Comparison of ENCODE assay signal across 7 mouse cellular contexts in the genomic region with DNA sequence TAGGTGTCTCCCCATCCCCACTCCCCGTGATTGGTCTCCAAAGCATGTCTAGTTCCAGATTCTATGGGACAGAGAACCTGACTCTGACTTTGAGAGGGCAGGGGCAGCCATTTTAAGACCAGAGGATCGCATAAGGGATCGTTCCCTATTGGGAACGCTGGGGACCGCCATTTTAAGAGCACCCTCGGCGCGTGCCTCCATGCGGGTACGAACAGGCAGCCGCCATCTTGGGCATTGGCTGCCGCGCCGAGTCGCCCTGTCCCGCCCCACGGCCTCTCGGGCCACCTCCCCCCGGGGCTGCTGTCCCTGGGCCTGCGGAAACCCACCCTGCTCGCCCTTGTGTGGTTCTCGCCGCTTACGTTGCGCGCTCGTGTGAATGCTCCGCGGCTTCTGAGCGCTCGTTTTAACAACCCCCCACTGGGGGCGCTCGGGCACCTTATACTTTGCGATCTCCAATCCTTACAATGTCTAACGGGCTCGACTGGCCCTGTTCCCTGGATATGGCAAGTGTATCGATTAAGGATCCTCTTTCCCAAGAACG. TPM values are rescaled to one million over a fixed set of nuclear protein-coding genes. Genes with fewer than 3 reads are reported as not detected.
DNase-seq lines count a peak whose midpoint lies in the region; ATAC-seq and TF ChIP-seq lines count a peak whose summit lies in the region.

A gene (plus strand): TSS at position 217 of the 541 bp plus-strand sequence.

- peak; percentile 57 for TF ChIP-seq POLR2A in embryonic fibroblast, embryonic 13.5 days (IDR thresholded peaks at IDR 0.05; ENCODE audit: low read depth, low read length)
- 0 out of 2 replicates have a peak, but pooled peaks have one; percentile 49 for TF ChIP-seq POLR2A in limb, embryonic 14.5 days (IDR thresholded peaks at IDR 0.05; ENCODE audit: borderline replicate concordance, extremely low read depth, insufficient read depth, insufficient read length)
- peak; percentile 23; the same call in 1 of the 2 replicates for TF ChIP-seq POLR2A in spleen, adult 2 months (IDR thresholded peaks at IDR 0.05; ENCODE audit: low read depth, low read length)

- 2% methylated on average over 38 of the region's 38 CpGs for WGBS in kidney, embryonic 14.5 days
- under 1% methylated on average over 31 of the region's 38 CpGs for WGBS in limb, embryonic 14.5 days
- WGBS in midbrain, embryonic 16.5 days: under 1% methylated on average over 35 of the region's 38 CpGs
- 2% methylated on average over 38 of the region's 38 CpGs for WGBS in spleen, adult 2 months

- no peaks in the 10 kb centered on the region for H3K4me1 ChIP-seq in embryonic fibroblast, embryonic 13.5 days (ENCODE audit: control insufficient read depth, insufficient read depth, low read length)
- H3K4me1 ChIP-seq in kidney, embryonic 14.5 days (ENCODE audit: control insufficient read depth, insufficient read depth, low read length): peaks cover 25% of the 10 kb centered on the region; the same call in 1 of the 2 replicates
- H3K4me1 ChIP-seq in limb, embryonic 14.5 days (ENCODE audit: control insufficient read depth, insufficient read depth, low read length): peaks cover 25% of the 10 kb centered on the region
- peaks cover 11% of the 10 kb centered on the region for H3K4me1 ChIP-seq in midbrain, embryonic 16.5 days (ENCODE audit: control insufficient read depth, insufficient read depth, low read length)
- peaks cover 10% of the 10 kb centered on the region; the same call in 1 of the 2 replicates for H3K4me1 ChIP-seq in spleen, adult 2 months (ENCODE audit: control insufficient read depth, insufficient read depth, insufficient read length)

- peak within 1 kb of the TSS; percentile 52 for H3K27ac ChIP-seq in embryonic fibroblast, embryonic 13.5 days (ENCODE audit: insufficient read depth, low read length)
- H3K27ac ChIP-seq in kidney, embryonic 14.5 days (ENCODE audit: low read depth, low read length): peak within 1 kb of the TSS; percentile 98
- H3K27ac ChIP-seq in limb, embryonic 14.5 days (replicated peaks; ENCODE audit: low read depth, low read length): peak within 1 kb of the TSS; percentile 97
- peak within 1 kb of the TSS; percentile 95 for H3K27ac ChIP-seq in midbrain, embryonic 16.5 days (ENCODE audit: low read length)
- H3K27ac ChIP-seq in spleen, adult 2 months (ENCODE audit: insufficient read depth, low read length): peak within 1 kb of the TSS; percentile 89

- peak within 1 kb of the TSS; percentile 30 for H3K4me3 ChIP-seq in embryonic fibroblast, embryonic 13.5 days (ENCODE audit: insufficient read depth, low read length)
- H3K4me3 ChIP-seq in kidney, embryonic 14.5 days (ENCODE audit: low read length): peak within 1 kb of the TSS; percentile 54
- peak within 1 kb of the TSS; percentile 51 for H3K4me3 ChIP-seq in limb, embryonic 14.5 days (replicated peaks; ENCODE audit: low read length)
- H3K4me3 ChIP-seq in midbrain, embryonic 16.5 days (ENCODE audit: low read depth, low read length): peak within 1 kb of the TSS; percentile 67
- peak within 1 kb of the TSS; percentile 69 for H3K4me3 ChIP-seq in spleen, adult 2 months (ENCODE audit: extremely low read depth, insufficient read depth, insufficient read length)

- H3K36me3 ChIP-seq in kidney, embryonic 14.5 days (ENCODE audit: control insufficient read depth, insufficient read depth, low read length): peaks cover 41% of the 10 kb centered on the region
- H3K36me3 ChIP-seq in limb, embryonic 14.5 days (ENCODE audit: control insufficient read depth, insufficient read depth, low read length): peaks cover 35% of the 10 kb centered on the region
- peaks cover 18% of the 10 kb centered on the region for H3K36me3 ChIP-seq in midbrain, embryonic 16.5 days (ENCODE audit: control insufficient read depth, insufficient read depth, low read length)
- peaks cover 15% of the 10 kb centered on the region for H3K36me3 ChIP-seq in spleen, adult 2 months (ENCODE audit: control insufficient read depth, insufficient read depth, low read length)

- ATAC-seq in kidney, embryonic 14.5 days (ENCODE audit: low FRiP score, low TSS enrichment): peak; percentile 84
- ATAC-seq in limb, embryonic 14.5 days (ENCODE audit: low FRiP score, low read depth): peak; percentile 87
- ATAC-seq in midbrain, embryonic 16.5 days: peak; percentile 52

- no peaks in the 10 kb centered on the region for H3K27me3 ChIP-seq in kidney, embryonic 14.5 days (ENCODE audit: control insufficient read depth, insufficient read depth, low read length)
- no peaks in the 10 kb centered on the region for H3K27me3 ChIP-seq in limb, embryonic 14.5 days (ENCODE audit: control insufficient read depth, insufficient read depth, low read length)
- H3K27me3 ChIP-seq in midbrain, embryonic 16.5 days (ENCODE audit: control insufficient read depth, insufficient read depth, low read depth, low read length): no peaks in the 10 kb centered on the region
- no peaks in the 10 kb centered on the region for H3K27me3 ChIP-seq in spleen, adult 2 months (ENCODE audit: control insufficient read depth, insufficient read depth, low read length)

- H3K9me3 ChIP-seq in kidney, embryonic 14.5 days (ENCODE audit: control insufficient read depth, low read length): no peaks in the 10 kb centered on the region
- H3K9me3 ChIP-seq in limb, embryonic 14.5 days (ENCODE audit: control insufficient read depth, low read length): no peaks in the 10 kb centered on the region
- H3K9me3 ChIP-seq in midbrain, embryonic 16.5 days (replicated peaks; ENCODE audit: control insufficient read depth, low read length, poor library complexity, severe bottlenecking): no peaks in the 10 kb centered on the region

- H3K4me2 ChIP-seq in kidney, embryonic 14.5 days (replicated peaks; ENCODE audit: low read depth, low read length): peak within 1 kb of the TSS; percentile 77
- H3K4me2 ChIP-seq in limb, embryonic 14.5 days (replicated peaks; ENCODE audit: low read depth, low read length, severe bottlenecking): peak within 1 kb of the TSS; percentile 76
- H3K4me2 ChIP-seq in midbrain, embryonic 16.5 days (ENCODE audit: low read length): peak within 1 kb of the TSS; percentile 87

- peak within 1 kb of the TSS; percentile 78 for H3K9ac ChIP-seq in kidney, embryonic 14.5 days (ENCODE audit: low read depth, low read length)
- peak within 1 kb of the TSS; percentile 77 for H3K9ac ChIP-seq in limb, embryonic 14.5 days (ENCODE audit: low read depth, low read length, severe bottlenecking)
- peak within 1 kb of the TSS; percentile 92 for H3K9ac ChIP-seq in midbrain, embryonic 16.5 days (ENCODE audit: low read depth, low read length)

- DNase-seq in brain, adult 2 months (ENCODE audit: low read depth, low spot score): peak; percentile 92
- DNase-seq in heart, adult 9 months (ENCODE audit: low spot score in 2 of 2): peak; percentile 83 to 86
- DNase-seq in limb, embryonic 14.5 days (ENCODE audit: low spot score): peak; percentile 85
- DNase-seq in spleen, adult 2 months (ENCODE audit: low read depth in 1 of 2, low spot score in 2 of 2): peak; percentile 69 to 74

- no peak for TF ChIP-seq CTCF in embryonic fibroblast, embryonic 13.5 days (IDR thresholded peaks at IDR 0.05; ENCODE audit: borderline replicate concordance, insufficient read depth, low read length)
- TF ChIP-seq CTCF in spleen, adult 2 months (IDR thresholded peaks at IDR 0.05; ENCODE audit: extremely low read depth, insufficient read depth, insufficient read length, insufficient replicate concordance): peak; percentile 13; the same call in 1 of the 2 replicates

RNA-seq across cellular contexts. Expression of the gene that starts here (rescaled TPM):
- polyA plus RNA-seq in embryonic fibroblast, embryonic 13.5 days (2011; ENCODE audit: insufficient read length, low read depth, missing spikeins): 41.2 and 50.0 TPM in 2 replicates
- 40.2 and 42.2 TPM in 2 replicates for polyA plus RNA-seq in kidney, embryonic 14.5 days (2014; fragmentation: Nextera tagmentation; extraction: Ambion mirVana)
- 48.2 and 63.5 TPM in 2 replicates for polyA plus RNA-seq in limb, embryonic 14.5 days (2012; rRNA removed)
- polyA plus RNA-seq in limb, embryonic 14.5 days (2014; fragmentation: Nextera tagmentation; extraction: Ambion mirVana): 50.2 and 51.3 TPM in 2 replicates
- 101 and 105 TPM in 2 replicates for polyA plus RNA-seq in midbrain, embryonic 16.5 days (2015; fragmentation: Nextera tagmentation; extraction: Ambion mirVana)
- 91.7 and 116 TPM in 2 replicates for polyA plus RNA-seq in spleen, adult 2 months (2012; rRNA removed)

Comparison
In these comparisons a context has a peak if more than half of its experiments do, and no peak if none do; other contexts are left out.
1. Peak in every context shown above with its lines: DNase-seq, ATAC-seq, H3K4me3 ChIP-seq and H3K27ac ChIP-seq.